Mouse (Mus musculus): ENCODE results near the gene Slc19a3.

DNA sequence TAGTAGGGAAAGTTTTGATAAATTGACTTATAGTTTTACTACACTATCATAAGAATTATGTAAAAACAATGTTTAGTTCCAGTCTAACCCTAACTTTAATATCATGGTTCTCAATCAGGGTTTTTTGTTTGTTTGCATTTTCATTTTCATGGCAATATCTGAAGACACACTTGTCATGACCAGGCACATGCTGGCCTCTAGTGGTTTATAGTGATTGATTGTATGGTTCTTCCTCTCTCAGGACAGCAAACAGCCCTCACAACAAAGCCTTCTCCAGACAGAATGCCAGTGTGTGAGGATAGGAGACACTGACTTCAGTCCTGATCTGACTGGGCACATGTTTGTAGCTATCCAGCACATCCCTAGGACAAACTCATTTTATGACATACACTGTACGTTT, 65.0 kb downstream of the Slc19a3 start:
- TF ChIP-seq EP300 (IDR thresholded peaks at IDR 0.05; ENCODE audit: insufficient read depth, low read depth, low read length) (no peak), CTCF (IDR thresholded peaks at IDR 0.05) (peak; percentile 29)

Data from heart, adult 2 months (tissue).